Mouse (Mus musculus) megakaryocyte, embryonic 14.5 days (primary cell): ENCODE measurements around the gene Sik3.

ENCODE experiments used
- FLI1 ChIP-seq: IDR thresholded peaks from 2 replicates; pipeline ENCODE4 v1.6.1; 2012; ENCODE audit warnings: low read length, inconsistent platforms, mixed read lengths
- GATA1 ChIP-seq: IDR thresholded peaks from 3 replicates; pipeline ENCODE4 v1.6.1; 2012; ENCODE audit warnings: mixed read lengths, low read length, inconsistent platforms, borderline replicate concordance

DNA sequence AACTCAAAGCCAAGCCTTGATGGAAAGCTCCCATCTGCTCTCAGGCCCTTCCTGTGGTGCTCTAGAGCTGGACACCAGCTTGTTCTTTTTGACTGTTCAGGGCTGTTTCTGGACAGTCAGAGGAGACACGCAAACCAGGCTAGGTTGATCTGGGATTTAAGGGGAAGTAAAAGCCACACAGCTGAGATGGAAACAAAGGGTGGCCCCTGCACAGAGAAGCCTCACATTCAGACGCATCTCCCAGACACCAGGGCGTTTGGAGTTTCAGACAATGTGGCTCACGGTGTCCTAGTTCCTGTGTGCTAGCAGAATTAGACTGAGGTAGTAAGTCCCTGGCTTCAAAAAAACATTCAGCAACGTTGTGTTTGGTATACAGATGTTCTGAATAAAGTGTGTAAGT is 6.4 kb upstream of the Sik3 start:
- TF ChIP-seq GATA1 (no peak), FLI1 (no peak)
